Mouse (Mus musculus): ENCODE data around the gene Dclk1.

Gene Dclk1

DNA sequence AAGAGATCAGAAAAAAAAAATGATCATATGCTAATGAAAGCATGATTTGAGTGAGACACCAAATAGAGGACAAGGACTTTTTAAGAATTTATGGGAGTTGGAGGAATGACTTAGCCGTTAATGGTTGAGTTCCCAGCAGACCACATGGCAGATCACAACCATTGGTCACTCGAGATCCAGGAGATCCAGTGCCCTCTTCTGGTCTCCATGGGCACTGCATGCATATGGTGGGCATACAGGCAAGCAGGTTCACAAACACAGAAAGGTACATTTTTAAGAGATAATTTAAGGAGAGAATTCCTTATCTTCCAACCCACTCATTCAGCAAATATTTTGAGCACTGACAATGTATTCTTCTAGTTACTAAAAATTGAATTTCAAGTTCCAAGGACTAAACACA, 207.0 kb downstream of the Dclk1 start:
- DNase-seq (ENCODE audit: low read depth, low spot score), result no peak

DNA sequence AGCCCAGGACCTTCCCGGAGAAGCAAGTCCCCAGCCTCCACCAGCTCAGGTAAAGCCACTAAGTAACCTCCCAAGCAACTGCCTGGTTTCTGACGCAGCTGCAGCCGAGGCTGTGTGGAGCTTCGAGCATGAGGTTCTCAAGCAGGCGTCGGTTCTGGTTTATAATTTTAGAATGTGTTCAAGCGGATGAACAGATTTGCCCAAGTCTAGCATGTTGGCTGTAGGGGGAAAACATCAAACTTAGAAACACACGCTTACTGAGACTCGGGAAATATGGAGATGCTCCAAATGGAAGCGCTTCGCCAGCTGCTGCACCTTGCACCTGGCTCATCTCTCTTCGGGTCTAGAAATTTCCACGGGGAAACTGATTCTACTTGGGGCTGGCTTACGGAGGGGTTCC, 208.9 kb downstream of the Dclk1 start:
- no peak for DNase-seq (ENCODE audit: low read depth, low spot score)

DNA sequence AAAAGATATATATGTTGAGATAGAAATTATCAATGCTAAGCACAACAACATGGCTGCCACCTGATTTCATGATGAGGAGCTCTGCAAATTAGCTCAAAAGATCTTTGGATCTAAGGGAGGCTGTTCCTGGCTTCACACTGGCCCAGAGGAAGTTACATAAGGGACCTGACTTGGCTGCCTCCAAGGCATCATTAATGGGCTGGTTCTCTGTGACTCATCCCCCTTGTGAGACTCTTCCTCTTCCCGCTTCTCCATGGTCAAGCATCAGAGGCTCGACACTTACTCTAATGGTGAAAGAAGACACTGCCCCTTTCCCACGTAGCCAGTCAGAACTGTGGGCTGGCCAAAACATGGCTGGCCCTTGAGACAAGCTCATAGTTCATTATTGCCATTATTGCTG, 209.7 kb downstream of the Dclk1 start:
- DNase-seq (ENCODE audit: low read depth, low spot score), result no peak

DNA sequence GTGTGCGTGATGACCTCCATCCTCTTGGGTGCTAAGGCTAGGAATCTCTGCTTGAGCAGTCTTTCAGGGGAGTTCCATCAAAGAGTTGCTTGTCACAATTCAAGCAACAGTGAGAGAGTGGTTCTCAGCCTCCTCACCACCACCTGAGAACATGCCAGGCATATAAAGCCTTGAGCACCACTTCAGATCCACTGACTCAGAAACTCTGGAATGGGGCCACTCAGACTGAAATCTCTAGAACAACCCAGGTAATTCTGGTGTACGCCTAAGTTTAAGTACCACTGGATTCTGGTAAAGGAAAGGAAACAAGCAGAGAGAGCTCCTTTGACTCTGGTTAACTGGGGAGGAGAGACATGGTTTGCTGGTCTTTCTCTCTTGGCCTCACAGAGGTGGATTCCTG, 210.3 kb downstream of the Dclk1 start:
- no peak for DNase-seq (ENCODE audit: low read depth, low spot score)

DNA sequence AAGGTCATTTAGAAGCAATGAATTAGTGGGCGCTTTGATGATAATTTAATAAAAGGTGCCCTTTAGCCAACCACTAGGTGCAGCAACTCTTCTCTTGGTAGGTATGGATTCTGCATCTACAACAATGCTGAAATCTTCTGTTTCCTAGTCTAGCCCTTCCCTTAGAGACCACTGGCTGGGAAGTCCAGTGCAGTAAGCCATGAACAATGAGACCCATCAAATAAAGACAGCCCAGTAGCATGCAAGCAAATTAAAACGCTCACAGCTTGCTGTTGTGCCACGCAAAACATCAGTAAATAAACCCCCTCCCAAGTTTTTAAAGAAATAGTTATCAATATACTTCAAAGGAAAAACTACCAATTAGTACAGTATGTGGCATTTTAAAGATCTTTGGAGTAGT, 218.9 kb downstream of the Dclk1 start:
- DNase-seq (ENCODE audit: low read depth, low spot score), result no peak

DNA sequence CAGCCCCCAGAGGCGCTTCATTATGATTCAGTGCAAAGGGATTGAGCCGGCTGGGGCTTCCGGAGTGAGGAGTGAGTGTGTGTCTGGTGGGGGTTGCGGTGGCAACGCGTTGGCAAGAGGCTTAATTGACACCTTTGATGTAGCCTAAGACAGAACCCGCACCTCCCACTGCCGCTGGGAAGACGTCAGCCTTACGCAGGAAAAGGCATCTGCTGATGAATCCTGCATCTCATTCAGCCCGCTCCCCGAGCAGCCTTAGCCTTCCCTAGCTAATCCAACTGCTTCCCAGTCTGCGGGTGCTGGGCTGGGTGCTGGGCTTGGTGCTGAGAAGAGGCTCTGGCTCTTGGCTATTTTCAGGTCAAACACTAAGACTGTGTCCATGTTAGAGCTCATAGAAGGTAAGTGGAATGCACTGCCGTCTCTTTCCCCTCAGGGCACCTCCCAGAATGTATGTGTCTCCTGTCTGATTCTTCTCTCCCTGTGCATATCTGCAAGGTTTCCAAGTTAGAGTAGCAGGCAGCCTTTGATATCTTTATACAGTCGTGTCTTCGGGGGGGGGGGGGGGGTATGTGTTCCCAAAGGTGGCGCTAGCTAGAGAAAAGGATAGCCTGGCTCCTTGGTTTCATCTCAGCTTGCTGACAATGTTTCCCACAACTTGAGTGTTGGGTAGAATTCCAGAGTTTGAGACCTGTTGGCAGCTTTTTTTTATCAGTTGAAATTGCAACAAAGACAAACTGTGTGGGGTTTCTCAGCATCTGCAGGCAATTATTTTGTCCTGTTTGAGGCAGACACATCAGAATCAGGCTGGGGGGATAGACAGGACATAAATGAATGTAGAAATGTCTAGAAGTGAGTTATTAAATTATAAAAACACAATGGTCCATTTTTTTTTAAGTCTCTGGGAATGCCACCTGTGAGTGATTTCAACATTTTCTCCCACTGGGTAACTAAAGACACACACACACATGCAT, 219.8 kb downstream of the Dclk1 start:
- peak; percentile 58 for DNase-seq (ENCODE audit: low read depth, low spot score)

DNA sequence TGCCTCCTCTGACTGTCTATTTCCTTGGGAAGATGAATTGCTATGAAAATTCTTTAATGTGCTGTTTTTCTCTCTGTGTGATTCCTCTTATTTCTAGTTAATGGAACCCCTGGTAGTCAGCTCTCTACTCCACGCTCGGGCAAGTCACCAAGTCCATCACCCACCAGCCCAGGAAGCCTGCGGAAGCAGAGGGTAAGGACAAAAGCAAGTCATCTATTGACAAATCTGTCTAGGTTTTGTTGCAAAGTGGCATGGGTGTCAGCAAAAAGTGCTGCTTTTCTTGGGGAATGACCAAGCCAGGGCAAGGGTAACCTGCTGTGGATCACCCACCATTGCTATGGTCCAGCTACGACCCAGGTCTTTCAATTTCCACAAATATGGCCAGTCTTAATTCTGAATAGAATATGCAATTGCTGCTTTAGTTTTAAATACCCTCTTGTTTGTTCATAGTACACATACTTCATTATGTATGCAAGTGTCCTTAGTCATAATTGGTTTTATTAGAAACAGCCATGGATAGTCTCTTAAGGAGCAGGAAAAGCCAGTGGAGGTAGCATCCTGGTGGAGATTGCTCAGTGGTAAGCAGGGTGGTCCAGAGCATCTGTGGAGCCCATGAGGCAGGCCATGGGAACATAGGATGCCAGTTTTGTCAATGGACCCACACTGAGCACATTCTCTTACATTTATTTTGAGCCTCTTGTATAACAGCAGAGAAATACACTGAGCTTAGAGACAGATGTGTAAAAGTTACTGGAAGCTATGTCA, 220.9 kb downstream of the Dclk1 start:
- DNase-seq (ENCODE audit: low read depth, low spot score), result no peak

DNA sequence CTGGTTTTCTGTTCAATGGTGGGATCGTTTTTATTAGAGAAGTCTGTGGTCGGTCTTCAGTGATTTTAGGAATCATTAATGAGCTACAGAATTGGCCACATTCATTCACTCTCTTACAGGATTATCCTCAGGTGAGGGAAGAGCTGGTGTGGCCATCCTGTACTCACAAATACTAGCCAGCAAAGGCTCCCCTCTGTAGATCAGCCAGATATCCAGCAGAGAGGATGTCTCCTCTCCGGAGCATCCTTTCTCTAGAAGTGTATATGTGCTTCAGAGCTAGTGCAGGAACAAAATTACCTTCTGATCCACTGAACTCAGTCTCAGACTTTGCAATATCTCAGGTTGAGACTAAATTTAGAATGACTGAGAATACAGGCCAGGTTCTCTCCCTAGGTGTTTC, 222.1 kb downstream of the Dclk1 start:
- no peak for DNase-seq (ENCODE audit: low read depth, low spot score)

DNA sequence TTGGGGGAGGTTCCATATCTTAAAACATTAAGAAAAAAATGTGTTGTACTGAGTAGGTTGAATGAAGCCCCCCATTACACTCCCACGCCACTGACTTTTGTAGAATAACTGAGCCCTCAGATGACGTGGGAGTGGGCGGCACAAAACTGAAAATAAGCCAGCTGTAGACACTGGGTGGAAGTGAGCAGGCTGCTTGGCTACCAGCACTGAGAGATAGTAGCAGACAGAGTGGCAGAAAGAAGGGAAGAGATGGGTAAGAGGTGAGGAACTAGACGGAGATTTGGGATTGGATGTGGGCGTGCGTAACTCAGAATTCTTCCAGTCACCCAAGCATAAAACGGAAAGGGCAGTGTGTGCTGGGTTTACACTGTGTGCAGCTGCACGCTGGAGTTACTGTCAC, 223.6 kb downstream of the Dclk1 start:
- DNase-seq (ENCODE audit: low read depth, low spot score), result no peak

DNA sequence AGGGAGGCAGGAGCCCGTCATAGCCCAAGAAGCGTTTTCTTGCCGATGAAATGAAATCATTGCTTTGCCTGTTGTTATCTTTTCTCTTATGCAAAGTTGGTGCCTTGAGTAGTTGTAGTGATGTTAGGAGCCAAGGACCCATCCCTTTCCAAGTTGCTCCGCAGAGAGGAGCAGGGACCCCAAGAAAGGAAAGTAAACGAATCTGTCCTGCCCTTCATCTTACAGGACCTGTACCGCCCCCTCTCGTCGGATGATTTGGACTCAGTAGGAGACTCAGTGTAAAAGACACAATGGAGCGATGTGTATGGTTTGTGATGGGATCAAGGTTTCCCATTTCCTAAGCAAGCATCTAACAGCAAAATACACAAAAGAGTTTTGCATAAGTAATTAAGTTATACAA, 224.2 kb downstream of the Dclk1 start:
- DNase-seq (ENCODE audit: low read depth, low spot score), result no peak

DNA sequence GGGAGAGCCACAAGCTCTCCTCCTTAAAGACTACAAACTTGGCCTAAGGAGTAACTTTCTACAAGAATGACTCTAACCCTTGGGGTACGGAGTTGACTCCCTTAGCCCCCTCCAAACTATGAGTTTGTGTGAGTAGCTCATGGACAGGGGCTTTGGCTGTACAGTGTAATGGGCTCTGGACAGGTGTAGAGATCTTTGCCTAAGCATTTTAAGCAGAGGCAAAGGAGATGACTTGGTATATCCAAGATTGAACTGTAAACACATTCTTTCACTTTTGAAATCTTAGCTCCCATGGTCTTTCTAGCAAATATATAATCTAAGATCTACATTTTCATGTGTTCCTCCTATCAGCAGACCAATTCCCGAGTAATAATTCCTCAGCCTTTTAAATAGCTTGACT, 229.9 kb downstream of the Dclk1 start, which contains the start of gene Gm21954:
Gene Gm21954, minus strand, starts transcription at position 101 of the 400 bp plus-strand sequence.
- no peak for DNase-seq (ENCODE audit: low read depth, low spot score)

DNA sequence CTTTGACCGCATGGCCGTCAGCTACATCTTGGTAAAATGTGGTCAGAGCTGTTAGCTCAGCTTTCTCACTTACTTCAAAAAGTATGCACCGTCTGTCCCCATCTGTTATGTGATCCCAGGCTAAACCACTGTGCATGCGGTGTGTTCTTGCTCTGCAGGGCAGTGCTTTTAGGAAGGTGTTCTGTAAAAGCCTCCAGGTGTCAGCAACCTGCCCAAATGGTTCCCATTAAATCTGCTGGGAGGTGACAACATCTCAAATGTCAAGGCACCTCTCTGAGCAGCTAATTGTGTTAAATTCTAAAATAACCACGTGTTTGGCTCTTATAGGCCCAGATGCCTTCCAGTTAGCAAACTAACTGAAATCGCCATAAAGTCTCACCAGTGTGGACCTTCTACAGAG, 231.0 kb downstream of the Dclk1 start:
- peak; percentile 88 for DNase-seq (ENCODE audit: low read depth, low spot score)

DNA sequence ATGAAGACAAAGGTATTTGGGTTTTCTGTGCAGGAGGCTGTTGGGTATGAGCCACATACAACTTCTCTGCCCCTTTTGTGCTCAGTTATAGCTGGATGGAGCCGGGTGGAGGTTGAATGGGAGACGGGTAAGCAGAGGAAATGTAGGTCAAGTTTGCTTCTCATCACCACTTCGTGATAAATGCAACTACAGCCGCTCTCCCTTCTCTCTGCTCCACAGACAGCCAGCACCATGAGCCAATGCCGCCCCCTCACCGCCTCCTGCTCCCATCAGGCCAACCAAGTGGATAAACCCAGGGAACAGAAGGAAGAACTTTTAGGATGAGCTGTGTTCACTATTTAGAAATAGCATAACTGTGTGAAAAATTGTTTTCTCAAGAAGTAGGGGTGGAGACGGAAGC, 234.5 kb downstream of the Dclk1 start:
- no peak for DNase-seq (ENCODE audit: low read depth, low spot score)

DNA sequence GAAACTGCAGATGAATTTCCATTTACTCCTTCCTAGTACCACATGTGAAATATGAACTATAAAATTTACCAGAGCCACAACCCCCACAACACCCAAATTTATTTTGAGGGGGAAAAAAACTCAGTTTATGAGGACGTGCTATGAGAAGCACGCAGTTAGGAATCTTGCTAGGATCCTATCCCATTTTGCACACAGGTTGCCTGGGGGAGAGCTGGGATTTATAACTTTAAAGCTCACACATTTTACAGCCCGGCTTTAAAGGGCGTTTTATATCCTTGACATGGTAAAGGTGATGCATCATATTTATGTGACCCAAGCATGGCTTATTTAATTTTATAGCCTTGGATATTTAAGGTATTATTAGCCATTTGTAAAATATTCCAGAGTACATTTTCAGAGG, 237.1 kb downstream of the Dclk1 start:
- no peak for DNase-seq (ENCODE audit: low read depth, low spot score)

DNA sequence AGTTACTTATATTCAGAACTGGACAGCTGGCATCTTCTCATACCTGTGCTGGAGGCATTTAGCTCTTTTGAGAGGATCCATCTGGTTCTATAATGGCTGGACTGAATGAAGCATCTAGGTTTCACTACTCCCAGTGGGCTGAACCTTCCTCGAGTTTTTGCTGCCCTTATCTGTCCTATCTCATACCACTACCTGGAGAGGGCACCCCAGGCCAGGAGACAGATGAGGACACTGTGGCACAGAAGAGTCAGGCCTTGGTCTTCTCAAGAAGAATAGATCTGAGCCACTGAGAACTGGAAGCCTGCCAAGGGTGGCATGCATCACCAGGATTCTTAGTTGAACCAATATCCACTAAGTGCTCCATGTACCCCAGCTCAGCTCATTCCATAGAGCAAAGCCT, 239.0 kb downstream of the Dclk1 start:
- DNase-seq (ENCODE audit: low read depth, low spot score), result no peak

DNA sequence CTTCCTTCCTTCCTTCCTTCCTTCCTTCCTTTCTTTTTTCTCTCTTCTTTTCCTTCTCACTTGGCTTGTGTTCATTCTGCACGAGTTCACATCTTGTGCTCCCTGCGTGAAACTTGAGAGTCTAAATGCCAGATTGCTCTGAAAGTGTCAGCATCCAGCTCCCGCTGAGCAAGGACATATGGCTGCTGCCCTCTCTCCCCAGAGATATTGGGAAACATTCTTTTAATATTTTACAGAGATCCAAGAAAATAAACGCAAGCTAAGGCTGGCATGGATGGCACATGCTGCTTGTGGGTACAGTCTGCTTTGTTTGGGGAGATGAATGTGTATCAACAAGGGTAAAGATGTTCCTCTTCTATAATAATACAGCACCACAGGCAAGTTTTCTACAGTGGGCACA, 241.2 kb downstream of the Dclk1 start:
- DNase-seq (ENCODE audit: low read depth, low spot score), result no peak

DNA sequence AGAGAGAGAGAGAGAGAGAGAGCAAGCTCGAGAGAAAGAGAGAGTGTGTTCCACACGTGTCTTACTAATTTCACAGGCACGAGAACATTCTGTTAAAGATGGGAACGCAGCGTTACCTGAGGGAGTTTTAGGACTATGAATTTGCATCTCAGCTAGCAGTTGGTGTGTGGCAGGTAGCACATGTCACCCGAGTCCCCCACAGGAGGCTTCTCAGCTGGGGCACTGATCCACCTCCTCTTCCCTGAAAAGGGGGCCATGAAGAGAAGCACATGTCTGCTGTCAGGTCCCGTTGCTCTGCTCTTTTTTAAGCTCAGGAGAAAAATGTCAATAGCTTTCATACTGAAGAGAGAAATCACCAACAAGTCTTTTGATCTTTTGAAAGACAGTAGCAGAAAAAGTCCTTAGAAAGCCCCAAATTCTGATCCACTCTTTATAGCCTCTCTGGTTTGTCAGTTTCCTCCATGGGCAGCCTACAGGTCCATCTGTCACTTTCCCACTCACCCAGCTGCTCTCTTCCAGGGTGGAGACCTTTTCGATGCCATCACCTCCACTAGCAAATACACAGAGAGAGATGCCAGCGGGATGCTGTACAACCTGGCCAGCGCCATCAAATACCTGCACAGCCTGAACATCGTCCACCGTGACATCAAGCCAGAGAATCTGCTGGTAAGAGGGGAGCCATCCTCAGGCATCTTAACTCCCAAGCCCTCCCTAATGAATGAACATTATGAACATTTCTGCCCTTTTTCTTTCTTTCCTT, 247.2 kb downstream of the Dclk1 start:
- no peak for DNase-seq (ENCODE audit: low read depth, low spot score)

DNA sequence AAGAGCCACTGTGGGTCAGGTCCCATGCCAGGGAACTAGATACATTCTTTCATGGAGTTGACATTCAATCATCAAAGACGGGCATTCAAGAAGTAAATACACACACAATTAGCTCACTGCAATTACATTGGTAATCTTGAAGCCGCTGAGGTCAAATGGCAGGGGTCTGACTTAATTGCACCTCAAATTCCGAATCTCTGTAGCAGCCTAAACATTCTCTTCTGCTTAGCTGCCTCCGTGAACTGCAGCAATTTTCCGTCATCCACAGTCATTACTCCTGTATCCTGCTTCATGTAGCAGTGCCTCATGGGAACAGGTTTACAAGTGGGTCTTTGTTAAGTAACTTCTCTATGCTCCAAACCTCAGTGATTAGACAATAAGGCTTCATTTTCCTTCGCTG, 249.9 kb downstream of the Dclk1 start:
- no peak for DNase-seq (ENCODE audit: low read depth, low spot score)

DNA sequence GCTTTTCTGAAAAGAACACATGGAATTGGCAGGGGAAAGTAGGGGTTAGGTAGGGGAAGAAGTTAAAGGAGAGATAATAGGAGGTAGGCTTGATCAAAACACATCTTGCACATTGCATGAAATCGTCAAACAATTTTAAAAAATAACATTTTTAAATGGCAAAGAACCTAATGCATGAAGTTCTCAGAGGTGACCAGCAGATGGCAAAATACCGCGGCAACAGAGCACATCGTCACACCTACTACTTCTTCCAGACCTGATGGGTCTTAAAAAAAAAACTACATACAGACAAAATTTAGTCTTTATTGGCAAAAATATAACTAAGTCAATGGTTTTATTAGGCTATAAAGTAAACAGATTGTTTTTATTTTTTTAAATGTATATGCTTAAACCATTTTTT, 252.2 kb downstream of the Dclk1 start:
- DNase-seq (ENCODE audit: low read depth, low spot score), result no peak

DNA sequence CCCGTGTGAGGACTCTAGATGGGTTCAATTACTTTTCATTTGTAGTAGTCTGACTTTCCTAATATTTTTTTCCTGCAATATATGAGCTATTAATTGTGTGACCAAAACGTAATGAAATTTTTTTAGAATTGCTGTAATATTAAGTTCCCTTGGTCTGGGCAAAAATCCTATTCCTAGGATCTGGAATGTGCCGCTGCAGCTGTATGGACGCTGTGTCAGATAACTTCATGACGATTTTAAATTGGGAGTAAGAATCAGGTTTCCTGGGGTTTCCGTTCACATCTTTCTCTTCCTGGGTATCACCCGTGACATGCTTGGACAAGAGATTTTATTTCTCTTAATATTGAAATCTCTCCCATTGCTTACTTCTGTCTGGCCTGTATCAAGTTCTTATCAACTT, 253.1 kb downstream of the Dclk1 start:
- no peak for DNase-seq (ENCODE audit: low read depth, low spot score)

DNA sequence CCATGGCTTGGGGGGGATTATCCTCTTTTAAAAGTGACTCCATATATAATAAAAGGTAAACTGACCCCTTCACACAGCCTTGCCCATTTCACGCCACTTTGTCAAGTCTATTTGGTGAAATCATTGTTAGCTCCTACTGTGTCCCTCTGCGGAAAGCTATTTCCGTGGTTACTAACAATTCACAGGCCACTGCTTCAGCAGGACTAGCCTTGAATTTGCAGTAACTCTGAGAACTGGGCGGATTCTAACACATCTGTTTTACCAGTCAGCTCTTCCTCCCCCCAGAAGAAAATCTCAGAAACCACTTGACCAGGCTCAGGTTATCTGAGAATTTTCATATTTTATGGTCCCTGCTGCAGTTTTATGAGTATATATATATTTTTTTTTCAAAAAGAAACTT, 253.7 kb downstream of the Dclk1 start:
- DNase-seq (ENCODE audit: low read depth, low spot score), result peak; percentile 80

DNA sequence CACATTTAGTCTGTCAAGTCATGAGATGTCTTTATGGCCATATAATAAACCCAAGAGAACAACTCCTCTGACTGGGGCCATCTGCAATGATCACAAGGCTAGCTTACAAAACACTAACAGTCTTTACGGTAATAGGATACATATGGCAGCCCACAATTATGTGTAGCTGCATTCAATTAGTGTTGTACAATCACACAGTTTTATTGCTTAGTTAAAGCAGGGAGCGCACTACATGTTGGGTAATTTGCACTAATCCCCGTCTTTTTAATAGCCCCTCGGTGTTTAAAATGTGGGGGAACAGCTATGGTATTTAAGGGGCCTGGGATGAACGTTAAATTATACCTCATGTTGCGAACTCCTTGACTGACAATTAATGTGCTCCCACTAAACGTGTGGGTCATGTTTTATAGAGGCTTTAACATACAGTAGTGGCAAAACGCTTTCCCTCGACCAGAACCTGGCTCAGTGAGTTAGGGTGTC, 254.3 kb downstream of the Dclk1 start:
- DNase-seq (ENCODE audit: low read depth, low spot score), result peak; percentile 89
